Mouse (Mus musculus) neutrophil, adult 59 days (primary cell): ENCODE results near the gene Olfr1155. TPM values are rescaled to one million over a fixed set of nuclear protein-coding genes. Genes with fewer than 3 reads are reported as not detected.

Experiments used
- total RNA-seq, 2 experiments: library from RNA; stranded (reverse); gene quantifications; 1 replicate in 1 of 2; 2 replicates in 1 of 2; pipeline ENCODE4 v1.2.4; 2023

Olfr1155 gene
- not detected for total RNA-seq

GRCm38 (mm10) chr2:87945037-87945436 is at the start of gene Olfr1155:
TSS of gene Olfr1155 (minus strand) at chr2:87945137.

GRCm38 (mm10) chr2:87989813-87990212 is 44.9 kb upstream of the Olfr1155 start, which contains the start of gene Olfr1158:
TSS of gene Olfr1158 (plus strand) at chr2:87990113.

GRCm38 (mm10) chr2:87974563-87974962 is 29.6 kb upstream of the Olfr1155 start, which contains the start of gene Olfr74:
TSS of gene Olfr74 (minus strand) at chr2:87974663.

DNA sequence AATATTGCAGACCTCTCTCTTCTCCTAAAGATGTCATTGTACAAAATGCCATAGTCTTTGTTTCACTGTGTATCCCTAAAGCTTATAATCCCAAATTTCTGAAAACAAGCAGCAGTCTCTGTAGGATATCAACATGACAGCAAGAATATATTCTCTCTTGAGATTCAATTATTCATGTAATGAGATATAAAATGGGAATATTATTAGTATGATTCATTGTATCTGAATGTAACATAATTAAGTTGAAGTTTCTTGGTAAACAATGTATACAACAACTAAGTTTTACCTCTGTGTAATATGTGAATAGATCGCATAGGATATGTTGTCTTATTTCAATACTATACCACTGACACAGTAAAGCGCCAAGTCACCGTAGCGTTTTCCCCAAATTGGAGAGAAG is 23.3 kb upstream of the Olfr1155 start, which contains the start of gene Olfr1157:
Olfr1157 (minus strand) TSS at position 101 of the 400 bp plus-strand sequence.

DNA sequence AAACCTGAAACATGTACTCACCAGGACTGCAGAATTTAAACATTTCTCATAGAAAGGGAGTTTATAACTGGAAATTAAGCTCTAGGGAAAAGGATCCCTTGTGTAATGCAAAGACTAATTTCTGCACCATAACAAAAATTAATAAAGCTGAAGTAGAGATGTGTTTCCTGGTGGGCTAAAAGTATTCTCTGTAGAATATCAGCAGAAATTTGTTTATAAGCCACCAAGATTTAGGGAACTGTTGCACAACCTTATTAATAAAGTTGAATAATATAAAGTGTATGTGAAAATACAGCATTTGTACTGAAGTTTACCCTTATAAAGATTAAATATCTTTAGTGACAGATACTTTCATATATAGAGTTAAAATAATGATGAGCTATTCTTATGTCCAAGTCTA is 8.1 kb upstream of the Olfr1155 start, which contains the start of gene Olfr1156:
Olfr1156 (minus strand) TSS at position 101 of the 400 bp plus-strand sequence.

GRCm38 (mm10) chr2:87905066-87905465 is 39.9 kb downstream of the Olfr1155 start, which contains the start of gene Olfr1154:
TSS of gene Olfr1154 (minus strand) at chr2:87905166.

GRCm38 (mm10) chr2:87894662-87895061 is 50.3 kb downstream of the Olfr1155 start, which contains the start of gene Olfr1153:
TSS of gene Olfr1153 (plus strand) at chr2:87894962.

Other genes with a start within 250 kb of the Olfr1155 start
- gene Olfr1137, start 232.0 kb downstream of the Olfr1155 start, total RNA-seq: not detected
- not detected for gene Olfr1138, start 205.2 kb downstream of the Olfr1155 start, total RNA-seq
- gene Olfr1140, start 201.4 kb downstream of the Olfr1155 start, total RNA-seq: not detected
- not detected for gene Olfr1141, start 191.1 kb downstream of the Olfr1155 start, total RNA-seq
- not detected for gene Olfr152, start 165.7 kb downstream of the Olfr1155 start, total RNA-seq
- not detected for gene Olfr1143, start 144.5 kb downstream of the Olfr1155 start, total RNA-seq
- not detected for gene Olfr1145, start 135.3 kb downstream of the Olfr1155 start, total RNA-seq
- gene Olfr1148, start 114.6 kb downstream of the Olfr1155 start, total RNA-seq: not detected
- not detected for gene Olfr1150-ps1, start 101.1 kb downstream of the Olfr1155 start, total RNA-seq
- not detected for gene Olfr1151, start 89.3 kb downstream of the Olfr1155 start, total RNA-seq
- not detected for gene Olfr1152, start 78.6 kb downstream of the Olfr1155 start, total RNA-seq
- gene Olfr1153, start 50.2 kb downstream of the Olfr1155 start, total RNA-seq: not detected
- gene Olfr1154, start 40.0 kb downstream of the Olfr1155 start, total RNA-seq: not detected
- not detected for gene Olfr1156, start 8.0 kb upstream of the Olfr1155 start, total RNA-seq
- gene Olfr1157, start 23.2 kb upstream of the Olfr1155 start, total RNA-seq: not detected
- gene Olfr74, start 29.5 kb upstream of the Olfr1155 start, total RNA-seq: not detected
- not detected for gene Olfr1158, start 45.0 kb upstream of the Olfr1155 start, total RNA-seq
- gene Olfr1160, start 63.1 kb upstream of the Olfr1155 start, total RNA-seq: not detected
- not detected for gene Olfr1161, start 77.6 kb upstream of the Olfr1155 start, total RNA-seq
- gene Olfr73, start 92.6 kb upstream of the Olfr1155 start, total RNA-seq: not detected
- not detected for gene Olfr1162, start 106.0 kb upstream of the Olfr1155 start, total RNA-seq
- not detected for gene Olfr1163, start 126.7 kb upstream of the Olfr1155 start, total RNA-seq
- not detected for gene Olfr1164, start 148.8 kb upstream of the Olfr1155 start, total RNA-seq
- gene Olfr1166, start 183.1 kb upstream of the Olfr1155 start, total RNA-seq: not detected
- not detected for gene Olfr1167, start 210.1 kb upstream of the Olfr1155 start, total RNA-seq
- not detected for gene Olfr1168, start 236.7 kb upstream of the Olfr1155 start, total RNA-seq